Mouse (Mus musculus) bone marrow, adult 2 months (tissue): ENCODE measurements at regions not wholly inside any gene's neighbourhood (a gene's known extent, or its start where the extent isn't known, plus 50 kb on each side); places are given as distances from the start of the nearest gene placed in this dataset.

Source experiments
- CTCF ChIP-seq: fragments of 200-500 bp; IDR thresholded peaks from 2 replicates; pipeline ENCODE4 v1.5.1; 2011; ENCODE audit warnings: low read length, control low read depth; ENCODE audit not compliant: control insufficient read depth, insufficient read depth
- POLR2A ChIP-seq: fragments of 200-500 bp; IDR thresholded peaks from 2 replicates; pipeline ENCODE4 v1.6.1; 2011; ENCODE audit warnings: low read depth, mild to moderate bottlenecking, control low read depth, low read length, borderline replicate concordance; ENCODE audit not compliant: control insufficient read depth

GRCm38 (mm10) chr4:48833718-48834117 lies 170.4 kb downstream of the Cavin4 start:
- TF ChIP-seq CTCF: no peak
- no peak for TF ChIP-seq POLR2A
